In the genomic region with DNA sequence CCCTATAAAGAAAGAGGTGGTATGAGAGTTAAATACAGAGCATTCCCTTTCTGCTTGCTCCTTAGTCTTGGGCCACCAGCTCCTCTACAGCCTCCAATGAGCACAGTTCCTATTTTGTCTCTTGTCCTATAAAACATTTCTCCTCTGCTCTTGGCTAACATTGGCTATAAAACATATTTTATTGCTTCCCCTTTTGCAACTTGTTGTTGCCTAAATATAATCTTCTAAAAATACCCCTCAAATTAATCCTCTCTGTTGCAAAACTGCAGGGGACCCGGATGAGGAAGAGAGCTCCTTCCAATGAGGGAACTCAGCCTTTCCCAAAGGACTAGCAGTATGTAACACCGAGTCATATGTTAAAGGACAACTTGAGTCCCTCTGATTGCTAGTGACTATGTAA, we compare ENCODE assay signal across 21 mouse cellular contexts. TPM values are rescaled to one million over a fixed set of nuclear protein-coding genes. Genes with fewer than 3 reads are reported as not detected.
A peak's percentile ranks its signal among the peaks of the same experiment; 100 is the strongest.
DNase-seq lines count a peak whose midpoint lies in the region; ATAC-seq and TF ChIP-seq lines count a peak whose summit lies in the region.
"Had no signal": no experiment of that assay in that cellular context is flagged by ENCODE, and none has a peak within 500 bp of the region (broad histone marks: within the 10 kb centered on the region; RNA-seq: fewer than 3 reads in every experiment).

No protein-coding gene starts in this region.

- H3K4me3 ChIP-seq in kidney, adult 2 months (ENCODE audit: insufficient read depth, low read depth, low read length), result no peak overlapping the region
- no peak overlapping the region for H3K4me3 ChIP-seq in macrophage (ENCODE audit: inconsistent target)
- no peak overlapping the region for H3K4me3 ChIP-seq in neural tube, embryonic 15.5 days (replicated peaks)
- no peak overlapping the region for H3K4me3 ChIP-seq in forebrain, embryonic 15.5 days
- no peak overlapping the region for H3K4me3 ChIP-seq in embryonic facial prominence, embryonic 10.5 days
- H3K4me3 ChIP-seq: erythroblast, embryonic 14.5 days; hindbrain, embryonic 12.5 days; intestine, embryonic 15.5 days; limb, embryonic 12.5 days; midbrain, embryonic 12.5 days; neural tube, embryonic 12.5 days had no signal

- no peak overlapping the region for H3K9ac ChIP-seq in neural tube, embryonic 15.5 days (replicated peaks)
- H3K9ac ChIP-seq in forebrain, embryonic 15.5 days (replicated peaks), result no peak overlapping the region
- H3K9ac ChIP-seq: hindbrain, embryonic 12.5 days; intestine, embryonic 15.5 days; limb, embryonic 12.5 days; liver, postnatal 0 days; midbrain, embryonic 12.5 days; neural tube, embryonic 12.5 days had no signal

- peak; percentile 62 for DNase-seq in kidney, adult 2 months
- DNase-seq in kidney, adult 11 months, result no peak
- DNase-seq in kidney, postnatal 10 days, result peak; percentile 58
- no peak for DNase-seq in embryonic facial prominence, embryonic 10.5 days (ENCODE audit: low spot score)
- DNase-seq: cerebellum, adult 18-20 months; embryo, embryonic 11 days; layer of hippocampus, postnatal 36 days; liver, postnatal 0 days; spleen, adult 18-20 months; thymus, postnatal 14 days had no signal

- no peak overlapping the region for H3K4me2 ChIP-seq in neural tube, embryonic 15.5 days
- H3K4me2 ChIP-seq in forebrain, embryonic 15.5 days (replicated peaks), result no peak overlapping the region
- H3K4me2 ChIP-seq: hindbrain, embryonic 12.5 days; intestine, embryonic 15.5 days; limb, embryonic 12.5 days; midbrain, embryonic 12.5 days; neural tube, embryonic 12.5 days had no signal

- no peak for TF ChIP-seq CTCF in kidney, adult 2 months (conservative IDR thresholded peaks at IDR 0.05; ENCODE audit: insufficient read depth, insufficient read length, low read depth, low read length)

- peak; percentile 79 for ATAC-seq in common myeloid progenitor, adult 5-6 weeks (replicated peaks; ENCODE audit: low read depth, poor library complexity, severe bottlenecking)
- ATAC-seq in neural tube, embryonic 15.5 days (ENCODE audit: low FRiP score), result no peak
- no peak for ATAC-seq in forebrain, embryonic 15.5 days (replicated peaks)
- ATAC-seq: CD4-positive, CD25-positive, alpha-beta regulatory T cell, adult 4 months; intestine, embryonic 15.5 days; liver, postnatal 0 days had no signal

- 66% methylated on average over 2 of the region's 2 CpGs for WGBS in kidney, adult 2 months
- WGBS in macrophage (ENCODE audit: missing documents), result 0% methylated on average over 2 of the region's 2 CpGs
- WGBS in neural tube, embryonic 15.5 days, result 86% methylated on average over 2 of the region's 2 CpGs
- WGBS in forebrain, embryonic 15.5 days, result 83% methylated on average over 2 of the region's 2 CpGs
- 89% methylated on average over 2 of the region's 2 CpGs for WGBS in embryonic facial prominence, embryonic 10.5 days

- H3K79me2 ChIP-seq in macrophage (ENCODE audit: inconsistent target), result no peaks in the 10 kb centered on the region

- H3K36me3 ChIP-seq in kidney, adult 2 months (ENCODE audit: control insufficient read depth, insufficient read depth, low read length), result no peaks in the 10 kb centered on the region
- no peaks in the 10 kb centered on the region for H3K36me3 ChIP-seq in macrophage (ENCODE audit: inconsistent target)
- no peaks in the 10 kb centered on the region for H3K36me3 ChIP-seq in neural tube, embryonic 15.5 days
- no peaks in the 10 kb centered on the region for H3K36me3 ChIP-seq in forebrain, embryonic 15.5 days
- H3K36me3 ChIP-seq in embryonic facial prominence, embryonic 10.5 days (replicated peaks), result peaks cover 15% of the 10 kb centered on the region; the same call in 1 of the 2 replicates
- H3K36me3 ChIP-seq: hindbrain, embryonic 12.5 days; intestine, embryonic 15.5 days; midbrain, embryonic 12.5 days; neural tube, embryonic 12.5 days had no signal

- no peaks in the 10 kb centered on the region for H3K9me3 ChIP-seq in neural tube, embryonic 15.5 days (replicated peaks)
- H3K9me3 ChIP-seq in forebrain, embryonic 15.5 days, result no peaks in the 10 kb centered on the region
- H3K9me3 ChIP-seq in embryonic facial prominence, embryonic 10.5 days, result no peaks in the 10 kb centered on the region
- H3K9me3 ChIP-seq: hindbrain, embryonic 12.5 days; intestine, embryonic 15.5 days; limb, embryonic 12.5 days; midbrain, embryonic 12.5 days; neural tube, embryonic 12.5 days had no signal

- no peaks in the 10 kb centered on the region for H3K4me1 ChIP-seq in kidney, adult 2 months (ENCODE audit: control insufficient read depth, insufficient read depth, low read length)
- no peaks in the 10 kb centered on the region for H3K4me1 ChIP-seq in neural tube, embryonic 15.5 days
- no peaks in the 10 kb centered on the region for H3K4me1 ChIP-seq in forebrain, embryonic 15.5 days
- 0 out of 2 replicates have a peak, but pooled peaks cover 6% of the 10 kb centered on the region for H3K4me1 ChIP-seq in embryonic facial prominence, embryonic 10.5 days
- H3K4me1 ChIP-seq: hindbrain, embryonic 12.5 days; intestine, embryonic 15.5 days; midbrain, embryonic 12.5 days; neural tube, embryonic 12.5 days had no signal

- no peaks in the 10 kb centered on the region for H3K27me3 ChIP-seq in kidney, adult 2 months (replicated peaks; ENCODE audit: control insufficient read depth, insufficient read depth, low read length)
- H3K27me3 ChIP-seq in neural tube, embryonic 15.5 days (replicated peaks), result no peaks in the 10 kb centered on the region
- H3K27me3 ChIP-seq in forebrain, embryonic 15.5 days, result no peaks in the 10 kb centered on the region
- H3K27me3 ChIP-seq in embryonic facial prominence, embryonic 10.5 days (replicated peaks; ENCODE audit: low read depth, poor library complexity, severe bottlenecking), result no peaks in the 10 kb centered on the region
- H3K27me3 ChIP-seq: hindbrain, embryonic 12.5 days; intestine, embryonic 15.5 days; limb, embryonic 12.5 days; midbrain, embryonic 12.5 days; neural tube, embryonic 12.5 days had no signal

- H3K27ac ChIP-seq in kidney, adult 2 months (ENCODE audit: insufficient read depth, low read depth, low read length), result peak overlapping the region; percentile 55; the same call in 1 of the 2 replicates
- peak overlapping the region; percentile 61 for H3K27ac ChIP-seq in macrophage
- no peak overlapping the region for H3K27ac ChIP-seq in neural tube, embryonic 15.5 days (replicated peaks)
- H3K27ac ChIP-seq in forebrain, embryonic 15.5 days (replicated peaks), result no peak overlapping the region
- no peak overlapping the region for H3K27ac ChIP-seq in embryonic facial prominence, embryonic 10.5 days (replicated peaks)
- H3K27ac ChIP-seq: hindbrain, embryonic 12.5 days; intestine, embryonic 15.5 days; limb, embryonic 12.5 days; midbrain, embryonic 12.5 days; neural tube, embryonic 12.5 days had no signal

- TF ChIP-seq POLR2A in kidney, adult 2 months (IDR thresholded peaks at IDR 0.05; ENCODE audit: low read depth, low read length), result no peak

RNA-seq across cellular contexts. Expression of a gene that starts 20.6 kb away (rescaled TPM):
- polyA plus RNA-seq in kidney, adult 2 months (2012; rRNA removed), result 1.1 and 1.2 TPM in 2 replicates
- total RNA-seq in common myeloid progenitor, adult 5-6 weeks (2017), result not detected in 2 replicates
- total RNA-seq in macrophage (2018; cell fraction: chromatin; rRNA removed), result 10 to 100 TPM in 1 of 26 experiments, not detected in 25; 16.3 TPM
- under 1 TPM in 1 of 26 experiments, not detected in 25; 0.05 TPM for total RNA-seq in macrophage (2018; cell fraction: cytosol; rRNA removed)
- total RNA-seq in macrophage (2018; cell fraction: nucleus; rRNA removed), result 1 to 10 TPM in 1 of 26 experiments, under 1 TPM in 1, not detected in 24; 0.58 to 2.1 TPM
- not detected in 3 replicates for polyA plus RNA-seq in macrophage (2018)
- 8.1 and 18.6 TPM in 2 replicates for polyA plus RNA-seq in neural tube, embryonic 15.5 days (2015; fragmentation: Nextera tagmentation; extraction: Ambion mirVana)
- polyA plus RNA-seq in forebrain, embryonic 15.5 days (2015; fragmentation: Nextera tagmentation; extraction: Ambion mirVana), result 2.6 and 2.7 TPM in 2 replicates
- 12.9 and 15.9 TPM in 2 replicates for polyA plus RNA-seq in embryonic facial prominence, embryonic 10.5 days (2016; fragmentation: Nextera tagmentation; extraction: Ambion mirVana)
- polyA plus RNA-seq: CD4-positive, CD25-positive, alpha-beta regulatory T cell, adult 4 months; erythroblast, embryonic 14.5 days had no signal

Comparison
In these comparisons a context has a peak if more than half of its experiments do, and no peak if none do; other contexts are left out.
1. DNase-seq: peak in kidney, adult 2 months (single experiment) and kidney, postnatal 10 days (single experiment); none in kidney, adult 11 months (single experiment) and embryonic facial prominence, embryonic 10.5 days (single experiment).
2. H3K27ac ChIP-seq: peak in kidney, adult 2 months (single experiment) and macrophage (single experiment); none in neural tube, embryonic 15.5 days (single experiment), forebrain, embryonic 15.5 days (single experiment) and embryonic facial prominence, embryonic 10.5 days (single experiment).